Mouse (Mus musculus) liver, adult 2 months (tissue): Measurements from ENCODE around the gene Antxr2. TPM values are rescaled to one million over a fixed set of nuclear protein-coding genes. Genes with fewer than 3 reads are reported as not detected.

ENCODE experiments used
- DNase-seq: peaks from one replicate; pipeline ENCODE4 v3.0.0-alpha.2; 2011; ENCODE audit warnings: low read depth, low spot score; ENCODE audit errors: extremely low read depth
- H3K27ac ChIP-seq: fragments of 200-500 bp; replicated peaks from 2 replicates; pipeline ENCODE4 v1.5.1; 2012; ENCODE audit warnings: low read depth, mild to moderate bottlenecking, control low read depth, inconsistent platforms, low read length; ENCODE audit not compliant: insufficient read depth
- H3K27me3 ChIP-seq: fragments of 200-500 bp; 2 replicates; pipeline ENCODE4 v1.6.1; 2012; ENCODE audit warnings: mild to moderate bottlenecking, moderate library complexity, low read length, inconsistent platforms; ENCODE audit not compliant: control insufficient read depth, insufficient read depth
- H3K36me3 ChIP-seq: fragments of 200-500 bp; 2 replicates; pipeline ENCODE4 v1.6.1; 2012; ENCODE audit warnings: low read length, inconsistent platforms; ENCODE audit not compliant: control insufficient read depth, insufficient read depth
- H3K4me1 ChIP-seq: fragments of 200-500 bp; 2 replicates; pipeline ENCODE4 v1.6.1; 2011; ENCODE audit warnings: low read length; ENCODE audit not compliant: control insufficient read depth, insufficient read depth
- H3K4me3 ChIP-seq: fragments of 200-500 bp; 2 replicates; pipeline ENCODE4 v1.5.1; 2011; ENCODE audit warnings: low read depth, mild to moderate bottlenecking, control low read depth, low read length, moderate library complexity; ENCODE audit not compliant: insufficient read depth
- H3K79me2 ChIP-seq: fragments of 200-500 bp; 2 replicates; pipeline ENCODE4 v1.6.1; 2012; ENCODE audit warnings: inconsistent platforms, mild to moderate bottlenecking, low read length, moderate library complexity; ENCODE audit not compliant: control insufficient read depth, insufficient read depth
- H3K9ac ChIP-seq: fragments of 200-500 bp; 2 replicates; pipeline ENCODE4 v1.6.1; 2012; ENCODE audit warnings: low read depth, mild to moderate bottlenecking, control low read depth, inconsistent platforms, low read length
- CTCF ChIP-seq: fragments of 200-500 bp; IDR thresholded peaks from 2 replicates; pipeline ENCODE4 v1.5.1; 2011; ENCODE audit warnings: low read depth, low read length, control low read depth
- POLR2A ChIP-seq: fragments of 200-500 bp; IDR thresholded peaks from 2 replicates; pipeline ENCODE4 v1.6.1; 2011; ENCODE audit warnings: low read length, control low read depth; ENCODE audit not compliant: insufficient read depth; ENCODE audit errors: extremely low read depth
- WGBS: fragments of 180-500 bp; shearing (Covaris S2); methylation state at CpG from one replicate; pipeline ENCODE4 v1.1.7; 2018; 5-methylcytosine and 5-hydroxymethylcytosine counted together
- polyA plus RNA-seq: library from polyadenylated mRNA; depleted of rRNA; stranded (reverse); fragments of >200 nt; gene quantifications from 2 replicates; pipeline ENCODE4 v1.2.3, GENCODE M21; 2012
- total RNA-seq: library from RNA; depleted of rRNA; stranded (reverse); fragments of >200 nt; gene quantifications from 2 replicates; pipeline ENCODE4 v1.2.3, GENCODE M21; 2014

Gene Antxr2
- total and polyA plus RNA-seq, 2 experiments = 5.5 to 24.9 TPM

- Histone ChIP-seq H3K27ac (no peak overlapping the region), H3K4me1 (peaks cover 3% of the 10 kb centered on the region; the same call in 1 of the 2 replicates), H3K79me2 (no peaks in the 10 kb centered on the region), H3K9ac (no peak overlapping the region), H3K27me3 (no peaks in the 10 kb centered on the region), H3K4me3 (no peak overlapping the region), H3K36me3 (peaks cover 2% of the 10 kb centered on the region; the same call in 1 of the 2 replicates)
- TF ChIP-seq POLR2A (no peak), CTCF (no peak)
- no peak for DNase-seq
- 93% methylated on average over 9 of the region's 9 CpGs for WGBS
Measured at GRCm38 (mm10) chr5:97983375-97983774, 47.5 kb downstream of the Antxr2 start.

- DNase-seq = no peak
- Histone ChIP-seq H3K4me3 (no peak overlapping the region), H3K4me1 (no peaks in the 10 kb centered on the region), H3K27me3 (no peaks in the 10 kb centered on the region), H3K9ac (no peak overlapping the region), H3K36me3 (peaks cover 2% of the 10 kb centered on the region; the same call in 1 of the 2 replicates), H3K79me2 (no peaks in the 10 kb centered on the region), H3K27ac (no peak overlapping the region)
- 82% methylated on average over 14 of the region's 14 CpGs for WGBS
- TF ChIP-seq CTCF (no peak), POLR2A (no peak)
Measured at GRCm38 (mm10) chr5:97980472-97980871, 50.4 kb downstream of the Antxr2 start.

GRCm38 (mm10) chr5:97973293-97973692 lies 57.5 kb downstream of the Antxr2 start:
- TF ChIP-seq POLR2A (no peak), CTCF (no peak)
- 81% methylated on average over 1 of the region's 1 CpGs for WGBS
- no peaks in the 10 kb centered on the region for H3K27me3 ChIP-seq
- no peak overlapping the region for H3K4me3 ChIP-seq
- no peak overlapping the region for H3K9ac ChIP-seq
- H3K36me3 ChIP-seq = no peaks in the 10 kb centered on the region; the same call in none of the 2 replicates
- no peak for DNase-seq
- no peaks in the 10 kb centered on the region for H3K4me1 ChIP-seq
- no peaks in the 10 kb centered on the region for H3K79me2 ChIP-seq
- H3K27ac ChIP-seq = no peak overlapping the region

GRCm38 (mm10) chr5:97972029-97972428 lies 58.8 kb downstream of the Antxr2 start:
- no peaks in the 10 kb centered on the region for H3K79me2 ChIP-seq
- WGBS = 96% methylated on average over 4 of the region's 4 CpGs

GRCm38 (mm10) chr5:97971236-97971635 lies 59.6 kb downstream of the Antxr2 start:
- Histone ChIP-seq H3K27ac (no peak overlapping the region), H3K4me3 (no peak overlapping the region), H3K9ac (no peak overlapping the region), H3K36me3 (no peaks in the 10 kb centered on the region; the same call in none of the 2 replicates), H3K4me1 (peaks cover 8% of the 10 kb centered on the region), H3K79me2 (no peaks in the 10 kb centered on the region), H3K27me3 (no peaks in the 10 kb centered on the region)
- peak; percentile 68 for DNase-seq
- TF ChIP-seq POLR2A (no peak), CTCF (no peak)
- WGBS = 25% methylated on average over 3 of the region's 3 CpGs

More at GRCm38 (mm10) chr5:97972029-97972428, 58.8 kb downstream of the Antxr2 start:
- Histone ChIP-seq H3K4me1 (peaks cover 4% of the 10 kb centered on the region), H3K27me3 (no peaks in the 10 kb centered on the region), H3K9ac (no peak overlapping the region), H3K4me3 (no peak overlapping the region), H3K36me3 (no peaks in the 10 kb centered on the region; the same call in none of the 2 replicates), H3K27ac (no peak overlapping the region)
- TF ChIP-seq POLR2A (no peak), CTCF (no peak)
- no peak for DNase-seq

GRCm38 (mm10) chr5:97967044-97967443 lies 63.8 kb downstream of the Antxr2 start:
- DNase-seq = peak; percentile 97
- 26% methylated on average over 5 of the region's 5 CpGs for WGBS
- no peaks in the 10 kb centered on the region for H3K79me2 ChIP-seq
- H3K27me3 ChIP-seq = no peaks in the 10 kb centered on the region
- H3K27ac ChIP-seq = 0 out of 2 replicates have a peak overlapping the region, but pooled peaks have one; percentile 51
- peaks cover 6% of the 10 kb centered on the region for H3K36me3 ChIP-seq
- H3K4me1 ChIP-seq = peaks cover 10% of the 10 kb centered on the region
- no peak overlapping the region for H3K4me3 ChIP-seq
- TF ChIP-seq POLR2A (no peak), CTCF (no peak)
- H3K9ac ChIP-seq = no peak overlapping the region
